Mouse (Mus musculus) kidney, postnatal 10 days (tissue): Measurements from ENCODE around the gene Fam204a.

ENCODE experiments used
- DNase-seq: peaks from one replicate; pipeline ENCODE4 v3.0.0; 2021; ENCODE audit warnings: mixed read lengths

The Fam204a gene

DNA sequence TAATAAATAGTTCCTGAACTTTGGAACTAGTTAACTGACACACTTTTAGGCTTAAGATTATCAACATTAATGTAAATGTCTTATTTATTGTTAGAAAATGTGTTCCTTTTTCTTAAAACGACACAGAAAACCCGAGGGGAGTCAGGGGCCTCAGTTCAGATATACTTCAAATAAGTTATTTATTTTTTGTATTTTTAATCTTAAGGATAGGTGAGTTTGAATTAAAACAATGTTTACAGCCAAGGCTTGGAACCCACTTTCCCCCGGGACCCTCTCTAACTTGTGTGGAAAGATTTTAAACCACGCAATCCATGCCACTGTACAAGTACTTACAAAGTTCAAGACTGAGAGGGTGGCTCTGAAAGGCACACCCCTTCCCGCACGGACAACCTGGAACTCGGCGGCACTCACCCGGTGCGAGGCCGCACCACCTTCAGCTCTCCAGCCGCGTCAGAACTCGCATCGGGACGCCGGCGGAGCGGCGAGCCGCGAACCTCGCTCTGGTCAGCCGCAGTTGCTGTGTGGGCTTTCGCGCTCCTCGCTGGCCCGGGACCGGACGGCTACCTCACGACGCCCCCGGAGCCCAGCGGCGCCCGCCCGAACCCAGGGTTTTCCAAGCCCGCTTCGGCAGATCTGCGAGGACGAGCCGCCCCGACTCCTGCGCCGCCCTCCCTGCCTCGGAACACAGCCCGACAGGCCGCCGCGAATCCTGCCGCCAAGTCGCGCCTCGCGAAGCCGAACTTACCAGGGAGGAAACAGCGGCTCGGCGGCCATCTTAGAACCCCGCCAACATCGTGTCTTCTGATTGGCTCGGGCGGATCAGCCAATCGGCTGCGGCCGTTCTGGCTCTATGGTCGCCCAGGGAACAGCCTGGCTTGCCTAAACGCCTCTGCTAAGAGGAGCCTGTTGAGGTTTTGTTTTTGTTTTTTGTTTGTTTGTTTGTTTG lies at the start of gene Fam204a:
Fam204a (minus strand) TSS at position 803 of the 946 bp plus-strand sequence.
- DNase-seq, result peak; percentile 97

DNA sequence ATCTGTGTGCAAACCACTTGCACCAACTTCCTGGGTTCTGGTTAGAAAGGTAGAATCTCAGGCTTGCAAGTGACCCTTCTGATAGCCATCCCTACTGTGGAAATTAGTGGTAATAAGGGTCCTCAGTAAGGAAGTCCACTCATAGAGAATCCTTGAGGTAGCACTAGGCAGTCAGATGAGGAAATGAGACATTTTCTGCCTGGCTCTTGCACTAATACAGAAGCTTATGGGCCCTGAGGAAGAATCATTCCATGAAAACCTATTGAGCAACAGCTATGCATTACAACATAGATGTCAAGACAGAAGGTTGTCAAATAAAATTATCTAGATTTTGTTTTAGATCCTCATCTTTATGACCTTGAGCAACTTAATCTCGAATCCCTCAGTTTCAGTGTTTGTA lies 39.3 kb upstream of the Fam204a start:
- DNase-seq, result no peak

DNA sequence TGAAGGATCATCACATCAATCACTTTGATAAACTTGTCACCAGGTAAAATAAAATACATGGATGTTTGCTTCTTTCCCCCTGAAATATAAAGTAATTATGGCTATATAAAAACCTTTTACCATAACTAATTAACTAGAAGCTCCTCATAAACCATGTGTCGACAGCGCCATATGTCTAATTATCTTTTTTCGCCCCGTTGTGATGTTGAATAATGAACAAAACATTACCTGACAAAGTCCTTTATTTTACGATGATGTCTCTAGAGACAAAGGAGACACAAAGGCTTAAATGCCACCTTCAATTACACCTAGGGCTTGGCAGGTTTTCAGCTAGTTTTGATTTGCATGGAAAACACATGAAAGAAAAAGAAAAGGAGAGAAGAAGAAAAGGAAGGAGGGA lies 34.2 kb upstream of the Fam204a start:
- no peak for DNase-seq

DNA sequence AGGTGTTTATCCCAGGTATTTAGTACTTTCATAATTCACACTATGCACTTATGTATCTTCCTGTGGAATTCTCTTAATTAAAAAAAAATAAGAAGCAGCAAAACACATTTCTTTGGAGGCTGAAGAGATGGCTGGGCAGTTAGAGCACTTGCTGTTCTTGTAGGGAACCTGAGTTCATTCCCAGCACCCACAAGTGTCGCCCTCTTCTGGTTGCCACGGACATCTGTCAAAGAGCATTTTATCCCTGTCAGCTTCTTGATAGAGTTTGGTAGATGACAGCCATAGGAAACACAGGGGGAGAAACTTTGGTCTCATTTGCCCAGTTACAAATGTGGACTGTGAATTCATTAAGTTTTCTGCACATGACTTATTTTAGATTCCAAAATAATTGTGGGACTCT lies 25.5 kb upstream of the Fam204a start:
- peak; percentile 6 for DNase-seq

DNA sequence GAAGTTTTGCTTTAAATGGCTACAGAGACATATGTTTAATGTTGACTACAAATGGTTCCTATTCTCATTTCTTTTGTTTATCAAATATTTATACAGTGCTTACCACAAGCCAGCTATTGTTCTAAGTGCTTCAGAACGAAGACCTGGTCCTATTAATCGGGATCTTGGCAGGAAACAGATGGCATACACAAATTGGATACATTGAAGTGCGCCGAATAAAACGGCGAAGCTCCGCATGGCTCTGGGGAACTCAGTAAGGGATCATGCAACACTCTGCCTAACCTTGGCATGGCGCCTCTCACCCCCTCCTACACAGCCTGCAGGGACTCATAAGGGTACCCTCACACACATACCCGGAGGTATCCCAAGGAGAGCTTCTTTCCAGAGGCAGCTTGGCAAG lies 24.7 kb upstream of the Fam204a start:
- no peak for DNase-seq

DNA sequence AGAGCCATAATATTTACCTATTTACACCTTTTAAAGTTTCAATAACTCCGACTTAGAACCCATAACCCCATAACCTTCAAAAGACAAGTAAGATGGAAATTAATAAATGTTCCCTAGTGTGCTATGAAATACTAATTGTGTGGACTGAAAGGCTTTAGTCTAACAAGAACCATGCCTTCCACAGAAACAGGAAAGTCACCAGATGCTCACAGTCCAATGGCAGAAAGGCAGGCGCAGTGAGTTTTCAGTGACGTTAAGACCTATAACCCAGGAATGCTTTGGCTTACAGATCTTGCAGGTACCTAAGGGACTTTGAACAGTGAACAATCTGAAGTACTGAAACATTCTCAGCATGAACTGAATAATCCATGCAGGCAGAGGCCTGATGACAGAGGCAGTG lies 18.7 kb upstream of the Fam204a start:
- DNase-seq, result no peak

DNA sequence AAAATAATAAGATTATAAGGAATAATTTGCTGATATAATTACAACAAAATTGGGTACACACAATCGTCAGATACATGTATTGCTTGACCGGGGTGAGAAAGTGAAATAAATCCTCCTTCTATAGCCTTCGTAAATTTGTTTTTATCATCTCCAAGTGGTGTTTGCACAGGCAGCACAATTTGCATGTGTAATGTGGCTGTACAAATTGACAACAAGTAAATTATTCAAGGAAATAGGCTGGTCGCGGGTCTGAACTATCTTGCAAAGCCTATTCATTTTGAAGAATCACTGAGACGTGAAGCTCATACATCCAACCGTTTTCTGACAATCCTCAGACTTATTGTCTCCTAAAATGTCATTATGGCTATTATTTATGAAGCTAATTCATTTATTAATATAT lies 16.1 kb upstream of the Fam204a start:
- DNase-seq, result no peak

DNA sequence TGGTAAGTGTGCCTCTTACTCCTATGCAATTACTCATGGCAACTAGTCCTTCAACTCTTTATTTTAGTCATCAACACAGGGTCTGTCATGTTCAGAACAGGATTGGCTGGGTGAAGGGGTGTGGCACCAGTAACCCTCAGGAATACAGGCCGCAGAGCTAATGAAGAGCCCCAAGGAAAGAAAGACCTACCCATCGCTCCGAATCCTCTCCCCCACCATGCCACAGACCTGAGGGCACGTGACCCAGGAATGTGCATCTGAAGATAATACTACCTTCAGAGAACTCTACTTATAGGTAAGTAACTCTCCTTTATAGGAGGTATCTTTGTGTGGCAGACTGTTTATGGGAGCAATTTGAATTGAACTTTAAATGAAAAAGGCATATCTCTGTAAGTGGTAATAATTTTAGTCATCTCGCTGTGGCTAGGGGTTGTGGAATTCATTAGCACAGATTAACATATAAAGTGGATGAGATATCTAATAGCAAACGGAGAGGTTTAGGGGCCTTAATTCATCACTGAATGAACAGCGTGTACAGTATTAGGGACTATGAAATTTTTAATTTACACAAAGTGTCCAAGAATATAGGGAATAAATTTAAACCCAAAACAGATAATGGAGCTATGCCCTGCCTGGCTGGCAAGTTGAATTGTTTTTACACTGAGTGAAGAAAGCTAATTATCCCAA lies 15.6 kb upstream of the Fam204a start:
- DNase-seq, result no peak

DNA sequence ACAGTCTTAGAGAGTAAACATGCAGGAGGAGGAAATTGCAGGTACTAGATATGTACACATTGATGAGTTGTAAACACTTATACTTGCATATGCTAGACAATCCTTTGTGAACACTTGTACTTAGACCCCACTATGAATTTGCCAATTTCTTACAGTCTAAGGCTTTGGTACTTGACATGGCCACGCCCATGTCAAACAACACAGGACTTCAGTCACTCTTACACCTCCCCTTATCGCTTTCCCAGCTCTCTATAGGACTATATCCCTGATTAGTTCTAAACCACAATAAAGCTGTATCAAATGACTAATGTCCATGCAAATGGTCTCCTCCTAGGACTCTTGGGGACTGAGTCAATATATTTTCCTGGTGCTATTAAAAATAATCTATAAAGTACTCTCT lies 5.0 kb upstream of the Fam204a start:
- no peak for DNase-seq

DNA sequence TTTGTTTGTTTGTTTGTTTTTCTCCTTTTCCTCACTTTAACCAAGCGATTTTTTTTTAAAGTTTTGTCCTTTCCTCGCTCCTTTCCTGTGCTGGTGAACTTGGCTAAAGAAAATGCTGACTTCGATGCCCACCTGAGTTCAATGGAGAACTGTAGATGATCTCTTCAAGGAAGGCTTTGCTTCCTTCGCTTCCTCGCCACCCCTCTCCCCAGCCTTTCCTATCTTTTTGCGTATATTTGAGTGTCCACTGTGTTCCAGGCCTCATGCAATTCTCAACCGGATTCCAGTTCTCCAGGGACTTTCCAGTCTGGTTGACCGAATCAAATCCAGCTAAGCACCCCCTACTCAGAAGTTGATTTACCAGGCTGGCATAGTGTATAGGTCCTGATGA lies 339 bp upstream of the Fam204a start:
- peak; percentile 6 for DNase-seq

DNA sequence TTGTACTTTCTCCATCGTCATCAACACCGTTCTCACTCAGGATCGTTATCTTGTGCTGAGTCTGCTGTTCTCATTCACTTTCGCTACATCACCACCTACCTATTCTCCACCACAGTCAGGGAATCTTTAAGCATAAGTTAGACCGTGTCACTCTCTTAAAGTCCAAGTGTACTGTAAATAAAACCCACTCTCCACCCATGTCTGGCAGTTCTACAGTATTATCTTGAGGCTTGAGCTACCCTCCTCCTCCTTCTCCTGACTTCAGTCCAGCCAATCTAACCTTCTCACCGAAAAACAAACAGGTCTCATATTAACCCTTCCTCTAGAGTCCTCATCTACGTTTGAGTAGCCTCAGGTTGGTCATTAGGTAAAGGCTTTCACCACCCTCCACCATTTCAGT lies 7.1 kb downstream of the Fam204a start:
- no peak for DNase-seq

DNA sequence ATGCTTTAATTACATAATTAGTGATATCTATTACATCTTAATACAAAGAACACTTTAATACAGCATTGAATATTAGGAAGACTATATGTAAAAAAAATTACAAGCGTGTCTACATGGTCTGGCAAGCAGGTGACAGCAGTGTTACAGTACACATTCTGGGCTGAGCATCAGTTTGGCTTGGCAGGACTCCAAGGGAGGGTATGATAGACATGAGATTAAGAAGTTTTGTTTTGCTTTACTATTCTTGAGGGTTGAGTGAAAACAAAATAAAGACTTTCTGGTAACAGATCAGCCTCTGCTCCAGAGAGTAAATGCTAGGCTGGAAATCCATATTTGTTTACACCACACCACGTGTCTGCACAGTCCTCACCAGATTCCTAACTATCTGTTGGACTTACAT lies 8.5 kb downstream of the Fam204a start:
- DNase-seq, result peak; percentile 30

DNA sequence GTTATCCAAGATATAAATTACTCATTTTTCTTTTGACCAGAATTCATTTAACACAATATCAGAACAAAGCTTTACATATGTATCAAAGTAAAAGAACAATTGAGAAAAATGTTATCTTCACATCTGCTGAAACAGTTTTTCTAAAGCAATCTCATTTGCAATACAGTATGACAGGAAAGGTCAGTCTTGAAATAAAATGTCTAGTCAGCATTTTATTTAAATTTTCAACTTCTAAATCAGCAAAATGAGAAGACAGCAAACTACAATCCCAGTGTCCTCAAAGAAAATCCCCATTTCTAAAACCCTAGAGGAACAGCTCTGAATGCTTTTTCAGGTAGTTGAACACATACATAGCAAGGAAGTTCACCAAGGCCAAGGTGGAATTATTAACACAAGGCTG lies 18.3 kb downstream of the Fam204a start:
- no peak for DNase-seq

DNA sequence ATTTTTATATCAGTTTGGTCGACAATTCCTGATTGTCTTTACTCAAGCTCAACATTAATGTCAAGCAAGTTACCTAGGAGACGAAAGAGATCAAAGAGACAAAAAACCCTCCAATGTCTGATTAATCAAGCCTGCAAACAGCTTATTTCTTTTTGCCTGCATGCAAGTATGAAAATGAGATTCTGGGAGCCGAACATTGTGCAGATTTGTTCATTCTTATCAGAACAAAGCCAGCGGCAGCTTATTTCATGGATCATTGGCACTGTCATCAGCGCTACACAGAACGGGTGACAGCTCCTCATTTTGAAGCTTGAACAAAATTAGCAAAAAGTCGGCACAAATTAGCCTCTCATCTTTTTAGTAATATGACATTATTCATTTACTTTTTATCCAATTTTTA lies 22.3 kb downstream of the Fam204a start:
- no peak for DNase-seq

DNA sequence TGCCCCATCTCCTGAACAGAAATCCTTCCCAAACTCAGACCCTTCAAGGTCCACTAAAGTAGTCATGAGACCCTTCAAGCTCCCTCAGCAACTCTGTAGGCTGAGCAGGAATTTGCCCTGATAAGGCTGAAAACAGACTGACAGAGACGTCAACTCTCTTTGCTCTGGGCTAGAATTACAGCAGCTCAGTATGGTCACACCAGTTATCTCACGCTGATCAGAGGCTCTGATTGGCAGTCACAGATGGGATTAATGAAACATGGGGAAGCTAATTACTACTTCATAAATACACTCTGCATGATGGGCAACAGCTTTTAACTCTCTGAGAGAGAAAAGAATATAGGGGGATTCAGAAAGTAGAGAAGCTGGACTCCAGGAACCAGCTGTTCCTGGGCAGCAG lies 26.2 kb downstream of the Fam204a start:
- DNase-seq, result no peak

DNA sequence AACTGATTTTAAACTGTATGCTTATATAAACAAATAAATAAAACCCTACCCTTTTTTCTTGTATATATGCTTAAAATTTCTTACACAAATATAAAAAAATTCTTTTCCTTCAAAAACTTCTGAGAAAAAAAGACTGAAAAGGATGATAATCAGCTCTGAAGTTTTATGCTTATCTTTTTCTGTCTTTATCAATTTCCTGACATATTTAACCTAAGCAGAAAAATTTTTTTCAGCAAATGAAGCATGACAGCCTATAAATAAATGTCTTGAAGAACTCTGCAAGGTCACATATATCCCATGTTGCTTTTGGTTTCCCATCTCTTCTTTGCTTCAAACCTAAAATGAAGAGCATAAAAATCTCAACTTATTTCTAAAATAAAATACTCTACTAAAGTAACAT lies 27.3 kb downstream of the Fam204a start:
- no peak for DNase-seq

DNA sequence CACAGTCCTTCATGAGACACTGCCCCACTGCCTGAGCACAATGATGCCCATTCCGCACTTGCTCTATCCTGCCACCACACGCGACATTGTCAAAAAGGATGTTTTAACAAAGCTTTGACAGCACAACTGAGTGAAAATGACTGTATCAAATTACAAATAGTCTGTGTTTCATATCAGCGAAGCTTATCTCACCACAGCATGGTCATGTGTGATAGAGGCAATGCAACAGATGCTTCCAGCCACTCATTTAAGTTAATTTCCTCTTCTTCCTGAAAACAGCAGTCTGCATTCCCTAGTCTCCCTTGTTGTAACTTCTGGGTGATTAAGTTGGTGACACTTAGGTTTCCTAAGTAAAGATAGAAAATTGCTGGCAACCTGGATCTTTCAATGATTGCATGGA lies 33.7 kb downstream of the Fam204a start:
- DNase-seq, result no peak

DNA sequence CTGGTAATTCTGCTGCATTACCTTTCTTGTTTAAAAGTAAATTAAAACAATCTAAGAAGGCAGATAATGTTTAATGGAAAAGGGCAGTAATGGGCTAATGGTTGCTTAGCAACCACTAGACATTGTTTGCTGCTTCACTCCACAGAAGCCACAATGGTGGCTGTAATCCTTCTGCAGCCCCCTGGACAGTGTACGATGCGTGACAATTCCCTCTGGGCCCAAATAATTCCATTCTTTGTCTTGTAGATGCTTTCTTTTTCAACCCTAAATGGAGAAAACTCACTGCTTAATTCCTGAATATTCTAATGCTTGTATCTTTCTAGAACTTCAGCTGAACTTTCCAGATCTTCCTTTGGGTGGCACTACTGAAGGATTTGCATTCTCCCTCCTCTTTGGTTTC lies 37.3 kb downstream of the Fam204a start:
- DNase-seq, result no peak

DNA sequence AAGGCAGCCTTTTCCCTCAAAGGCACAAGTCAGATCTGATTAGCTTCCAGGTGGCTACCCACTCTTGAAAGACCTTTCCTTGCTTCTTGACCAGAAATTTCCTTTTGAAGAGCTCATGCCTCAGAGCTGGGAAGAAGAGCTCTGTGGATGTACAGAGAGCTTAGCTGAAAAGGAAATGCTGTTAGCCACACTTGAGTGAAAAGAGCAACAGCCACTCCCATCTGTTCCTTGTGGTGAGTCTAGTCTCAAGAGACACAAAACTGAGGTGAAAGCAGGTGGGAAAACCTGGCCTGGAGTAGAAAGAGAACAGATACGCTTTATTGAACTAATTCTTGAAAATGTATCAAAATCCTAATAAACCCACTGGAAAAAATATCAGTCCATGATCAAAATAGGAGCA lies 43.6 kb downstream of the Fam204a start:
- DNase-seq, result no peak

DNA sequence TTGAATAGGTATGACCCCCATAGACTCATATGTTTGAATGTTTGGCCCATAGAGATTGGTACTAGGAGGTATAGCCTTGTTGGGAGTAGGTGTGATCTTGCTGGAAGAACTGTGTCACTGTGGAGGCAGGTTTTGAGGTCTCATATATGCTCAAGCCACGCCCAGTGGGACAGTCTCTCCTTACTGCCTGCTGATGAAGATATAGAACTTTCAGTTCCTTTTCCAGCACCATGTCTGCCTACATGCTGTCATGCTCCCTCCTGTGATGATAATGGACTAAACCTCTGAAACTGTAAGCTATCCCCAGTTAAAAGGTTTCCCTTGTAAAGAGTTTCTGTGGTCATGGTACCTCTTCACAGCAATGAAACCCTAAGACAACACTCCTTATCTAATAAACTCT lies 44.3 kb downstream of the Fam204a start:
- DNase-seq, result no peak

DNA sequence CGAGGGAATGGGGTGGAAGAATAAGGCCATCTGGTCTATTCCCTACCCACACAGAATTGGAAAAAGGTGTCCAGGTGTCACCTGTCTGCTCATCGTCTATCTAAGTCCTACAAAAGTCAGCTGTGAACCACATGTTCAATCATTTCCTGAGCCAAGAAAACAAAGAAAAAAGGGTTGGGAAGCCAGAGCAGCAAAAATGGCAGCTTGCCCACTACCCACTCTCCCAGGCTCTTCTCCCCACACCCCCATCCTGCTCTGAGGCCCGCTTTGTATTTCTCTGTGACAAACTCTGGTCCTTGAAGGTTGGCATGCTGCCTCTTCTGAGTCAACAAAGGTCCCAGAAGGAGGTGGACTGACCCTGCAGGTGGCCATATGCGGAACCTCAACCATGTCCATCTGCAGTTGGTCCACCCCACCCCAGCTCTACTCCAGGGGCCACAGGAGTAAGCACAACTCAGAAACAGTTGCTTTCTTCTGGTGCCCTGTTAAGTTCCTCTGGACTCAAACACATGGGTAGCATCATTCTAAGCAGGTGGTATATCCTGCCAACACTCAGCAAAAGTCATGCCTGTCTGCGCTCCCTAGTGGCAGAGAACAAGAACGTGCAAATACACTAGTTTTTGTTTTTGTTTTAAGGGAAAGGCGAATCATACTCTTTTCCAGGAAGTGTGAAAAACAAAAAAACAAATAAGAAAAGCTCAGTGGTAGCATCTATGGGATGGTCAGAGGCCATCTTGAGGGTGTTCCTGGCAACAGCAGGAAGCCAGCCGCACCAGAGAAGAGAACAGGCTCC lies 47.5 kb downstream of the Fam204a start:
- DNase-seq, result no peak

DNA sequence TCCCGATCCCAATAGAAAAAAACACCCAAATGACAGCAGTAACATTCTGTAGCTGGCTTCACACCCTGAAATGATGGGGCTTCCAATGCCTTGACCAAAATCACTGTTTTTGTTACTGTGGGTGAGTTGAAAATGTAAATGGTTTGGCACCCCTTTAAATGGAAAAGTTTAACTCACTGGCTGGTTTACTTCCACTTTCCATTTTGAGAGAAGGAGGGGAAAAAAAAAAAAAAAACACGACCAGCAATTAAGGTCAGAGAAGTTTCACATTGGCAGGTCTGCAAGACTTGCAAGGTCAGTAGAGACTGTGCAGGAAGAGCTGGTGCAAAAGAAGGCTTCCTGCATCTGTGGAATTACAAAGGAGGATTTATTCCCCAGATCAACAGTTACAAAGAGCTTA lies 61.1 kb downstream of the Fam204a start:
- DNase-seq, result no peak

DNA sequence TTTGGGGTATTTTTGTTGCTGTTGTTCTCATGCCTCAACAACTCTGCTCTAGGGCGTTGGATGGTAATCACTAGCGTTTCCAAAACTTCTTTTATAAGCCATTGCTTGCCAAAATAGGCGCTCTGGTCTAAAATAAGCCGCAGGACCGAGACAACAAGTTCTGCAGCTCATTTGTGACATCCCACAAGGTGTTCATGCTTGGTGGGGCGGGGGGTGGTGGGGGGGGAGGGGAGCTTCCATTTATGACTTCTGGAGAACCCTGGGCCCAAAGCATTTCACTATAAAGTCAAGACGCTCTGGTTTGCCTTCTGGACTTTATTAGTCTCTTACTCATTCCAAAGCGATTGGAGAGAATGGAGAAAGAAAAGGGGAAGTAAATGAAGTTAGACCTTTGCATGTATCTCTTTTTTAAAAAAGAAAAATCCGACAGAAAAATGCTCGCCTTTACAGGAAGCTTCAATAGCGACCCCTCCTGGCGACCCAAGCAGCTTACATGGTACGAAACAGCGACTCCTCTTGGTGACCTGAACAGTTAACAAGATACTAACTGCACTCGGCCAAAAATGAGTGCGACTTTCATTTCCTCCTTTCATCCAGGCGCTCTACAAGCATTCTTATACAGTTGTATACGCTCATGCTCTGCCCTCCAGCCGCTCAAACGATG lies 65.8 kb downstream of the Fam204a start:
- DNase-seq, result peak; percentile 74
